8 mouse cellular contexts compared by ENCODE assay signal in the genomic region with DNA sequence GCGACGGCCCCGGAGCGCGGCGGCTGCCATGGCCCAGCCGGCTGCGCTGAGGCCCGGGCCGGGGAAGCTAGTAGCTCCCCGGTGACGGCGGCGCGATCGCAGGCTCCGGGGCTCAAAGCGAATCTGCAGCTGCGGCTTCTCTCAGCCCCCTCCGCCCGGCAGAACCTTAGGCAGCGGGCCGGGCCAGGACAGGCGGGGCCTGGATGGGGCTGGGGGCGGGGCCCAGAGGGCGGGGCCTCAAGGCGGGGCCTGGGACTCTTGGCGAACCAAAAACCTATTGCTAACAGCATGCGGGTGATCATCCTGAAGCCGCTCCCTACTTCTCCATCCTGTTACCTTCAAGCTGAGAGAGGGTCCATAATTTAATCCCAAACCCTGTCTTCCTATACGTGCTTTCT. TPM values are rescaled to one million over a fixed set of nuclear protein-coding genes. Genes with fewer than 3 reads are reported as not detected.
DNase-seq lines count a peak whose midpoint lies in the region; ATAC-seq lines count a peak whose summit lies in the region.

TSS of gene Cep85l (minus strand) at position 239 of the 398 bp plus-strand sequence.

- H3K9me3 ChIP-seq in megakaryocyte, embryonic 14.5 days: no peaks in the 10 kb centered on the region

- no peaks in the 10 kb centered on the region for H3K36me3 ChIP-seq in megakaryocyte, embryonic 14.5 days (replicated peaks; ENCODE audit: low read length)

- peaks cover 3% of the 10 kb centered on the region for H3K27me3 ChIP-seq in megakaryocyte, embryonic 14.5 days (replicated peaks)

- DNase-seq in adrenal gland, adult 18-20 months (ENCODE audit: low spot score in 2 of 2): peak; percentile 85 to 88
- DNase-seq in embryo, embryonic 10 days (ENCODE audit: low spot score): peak; percentile 86
- peak; percentile 92 for DNase-seq in gastrocnemius, postnatal 10 days
- peak; percentile 65 to 84 for DNase-seq in left cerebral cortex, adult 9 months (ENCODE audit: low spot score in 2 of 2)
- DNase-seq in right cerebral cortex, adult 2 months (ENCODE audit: low spot score in 2 of 2): peak; percentile 80 to 82
- peak; percentile 76 to 86 for DNase-seq in urinary bladder, postnatal 36 days (ENCODE audit: low spot score in 2 of 2)

- H3K4me3 ChIP-seq in megakaryocyte, embryonic 14.5 days (replicated peaks): peak within 1 kb of the TSS; percentile 92

- peak; percentile 81 for ATAC-seq in inflammation-experienced regulatory T-cells, adult 6 months

- peaks cover 24% of the 10 kb centered on the region for H3K4me1 ChIP-seq in megakaryocyte, embryonic 14.5 days

RNA-seq across cellular contexts. Expression of gene Cep85l, which starts in this region (rescaled TPM):
- 1 to 10 TPM; 8.2 to 8.6 TPM for total RNA-seq in adrenal gland, adult 18-20 months (2021)
- 10 to 100 TPM; 31.6 to 32.5 TPM for total RNA-seq in gastrocnemius, postnatal 10 days (2021)
- polyA plus RNA-seq in inflammation-experienced regulatory T-cells, adult 6 months (2017; shearing (Covaris generic)): 1 to 10 TPM; 1.6 to 3.4 (median 2.6) TPM
- polyA plus RNA-seq in megakaryocyte, embryonic 14.5 days (2012; ENCODE audit: insufficient read depth, low replicate concordance): 0.15 TPM in 1 of 2 replicates, not detected in the other

Comparison
In these comparisons a context has a peak if more than half of its experiments do, and no peak if none do; other contexts are left out.
1. Peak in every context shown above with its lines: DNase-seq, ATAC-seq and H3K4me3 ChIP-seq.